Mouse (Mus musculus) megakaryocyte-erythroid progenitor cell, adult 5 weeks (primary cell): ENCODE results near the gene Rnasel. TPM values are rescaled to one million over a fixed set of nuclear protein-coding genes. Genes with fewer than 3 reads are reported as not detected.

Experiments used
- polyA plus RNA-seq: library from polyadenylated mRNA; stranded (reverse); fragments of >175 nt; gene quantifications from 2 replicates; pipeline ENCODE4 v1.2.3, GENCODE M21; 2012

Rnasel gene
- 3.6 and 4.1 TPM in 2 replicates for polyA plus RNA-seq

DNA sequence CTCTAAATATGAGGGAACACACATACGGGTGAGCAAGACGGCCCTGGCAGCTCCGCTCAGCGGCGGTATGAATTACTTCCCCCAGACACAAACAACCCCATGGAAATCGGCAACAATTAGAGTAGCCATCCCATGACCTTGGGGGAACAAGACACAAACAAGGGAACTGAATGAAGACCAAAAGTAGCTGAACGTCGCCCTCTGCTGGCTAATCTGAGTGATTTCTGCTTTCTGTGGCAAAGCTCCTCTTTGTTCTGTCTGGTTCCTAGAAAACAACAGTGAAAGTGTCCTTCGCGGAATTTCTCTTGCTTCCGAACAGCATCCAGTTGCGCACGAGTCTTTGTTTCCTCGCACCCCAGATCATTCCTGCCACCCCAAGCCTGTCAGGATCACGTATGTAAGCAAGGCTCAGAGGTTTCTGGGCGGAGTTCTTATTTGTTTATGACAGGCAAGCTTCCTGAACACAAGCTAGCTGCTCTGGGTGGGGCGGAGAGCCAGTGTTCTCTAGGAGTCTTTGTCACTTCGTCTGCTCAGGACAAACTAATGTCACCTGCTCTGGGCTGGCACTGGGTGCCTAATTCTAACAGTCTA is at the start of gene Rnasel:
Rnasel (plus strand) TSS at position 216 of the 591 bp plus-strand sequence.

DNA sequence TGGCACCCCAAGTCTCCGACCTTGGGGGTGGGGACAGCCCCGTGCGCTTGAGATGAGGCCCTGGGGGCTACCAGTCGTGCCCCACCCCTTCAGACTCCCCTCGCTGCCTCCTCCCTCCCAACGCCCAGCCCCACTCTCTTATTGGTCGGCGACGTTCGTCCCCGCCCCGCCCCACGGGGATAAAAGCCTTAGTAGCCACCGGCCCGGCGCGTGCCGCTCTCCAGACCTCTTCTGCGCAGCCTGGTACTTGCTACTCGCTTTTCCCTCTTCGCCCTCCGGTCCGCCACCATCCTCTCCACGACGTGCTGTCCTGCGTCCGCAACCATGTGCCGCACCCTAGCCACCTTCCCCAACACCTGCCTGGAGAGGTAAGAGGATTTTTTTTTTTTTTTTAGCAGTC is 9.1 kb upstream of the Rnasel start, which contains the start of gene Rgs16:
Rgs16 (plus strand) TSS at position 205 of the 400 bp plus-strand sequence.

Other genes starting within 250 kb of the Rnasel start
- 2.5 and 2.7 TPM in 2 replicates for gene Npl, start 199.4 kb upstream of the Rnasel start, polyA plus RNA-seq
- 0.04 and 0.06 TPM in 2 replicates for gene Rgs8, start 96.4 kb upstream of the Rnasel start, polyA plus RNA-seq
- 2.2 and 2.4 TPM in 2 replicates for gene Rgs16, start 9.1 kb upstream of the Rnasel start, polyA plus RNA-seq
- not detected in 2 replicates for gene Rgsl1, start 94.7 kb downstream of the Rnasel start, polyA plus RNA-seq
- gene Teddm1b, start 124.9 kb downstream of the Rnasel start, polyA plus RNA-seq = not detected in 2 replicates
- not detected in 2 replicates for gene Teddm1a, start 142.3 kb downstream of the Rnasel start, polyA plus RNA-seq
- gene Glul, start 150.5 kb downstream of the Rnasel start, polyA plus RNA-seq = 68.2 and 69.0 TPM in 2 replicates
- gene Teddm2, start 150.8 kb downstream of the Rnasel start, polyA plus RNA-seq = 0.40 and 0.73 TPM in 2 replicates